Mouse (Mus musculus): ENCODE measurements around the gene Sertad3. TPM values are rescaled to one million over a fixed set of nuclear protein-coding genes. Genes with fewer than 3 reads are reported as not detected.

Gene Sertad3
- 10 to 100 TPM; 16.7 to 17.3 TPM for total RNA-seq (2021)
- long read RNA-seq, experiment 1, transcript Sertad3-201 (2 exons, 1,329 nt), result major isoform, 12 of 20 reads
- long read RNA-seq, experiment 1, partial matches to known transcripts, result 0 of 20 reads
- long read RNA-seq, experiment 1, other reads (novel, unspliced or antisense), result 8 of 20 reads
- long read RNA-seq, experiment 2, transcript Sertad3-201 (2 exons, 1,329 nt), result major isoform, 23 of 32 reads
- long read RNA-seq, experiment 2, partial matches to known transcripts, result 8 of 32 reads
- long read RNA-seq, experiment 2, other reads (novel, unspliced or antisense), result 1 of 32 reads

- DNase-seq (ENCODE audit: low spot score in 2 of 2), result peak; percentile 99
These were observed at the start of gene Sertad3 for GRCm38 (mm10) chr7:27473156-27473834. TSS of gene Sertad3 (plus strand) at chr7:27473768.

GRCm38 (mm10) chr7:27427387-27427786 is 46.2 kb upstream of the Sertad3 start:
- DNase-seq (ENCODE audit: low spot score in 2 of 2), result no peak

- DNase-seq (ENCODE audit: low spot score in 2 of 2), result no peak
These were observed 45.6 kb upstream of the Sertad3 start for GRCm38 (mm10) chr7:27428002-27428401.

- no peak for DNase-seq (ENCODE audit: low spot score in 2 of 2)
These were observed 44.4 kb upstream of the Sertad3 start for GRCm38 (mm10) chr7:27429135-27429534.

GRCm38 (mm10) chr7:27433349-27433748 is 40.2 kb upstream of the Sertad3 start:
- no peak for DNase-seq (ENCODE audit: low spot score in 2 of 2)

GRCm38 (mm10) chr7:27433794-27434193 is 39.8 kb upstream of the Sertad3 start:
- DNase-seq (ENCODE audit: low spot score in 2 of 2), result no peak

- DNase-seq (ENCODE audit: low spot score in 2 of 2), result no peak
These were observed 36.0 kb upstream of the Sertad3 start for GRCm38 (mm10) chr7:27437544-27437943.

GRCm38 (mm10) chr7:27440014-27440413 is 33.6 kb upstream of the Sertad3 start:
- DNase-seq (ENCODE audit: low spot score in 2 of 2), result no peak

GRCm38 (mm10) chr7:27446051-27446450 is 27.5 kb upstream of the Sertad3 start:
- DNase-seq (ENCODE audit: low spot score in 2 of 2), result no peak

- DNase-seq (ENCODE audit: low spot score in 2 of 2), result no peak
These were observed 26.8 kb upstream of the Sertad3 start for GRCm38 (mm10) chr7:27446521-27447418.

GRCm38 (mm10) chr7:27447419-27448286 is 25.9 kb upstream of the Sertad3 start, which contains the start of the genes Sptbn4 and Blvrb:
TSS of gene Sptbn4 (minus strand) at chr7:27447686.
TSS of gene Blvrb (plus strand) at chr7:27447978.
- peak; percentile 88 to 96 for DNase-seq (ENCODE audit: low spot score in 2 of 2)

- no peak for DNase-seq (ENCODE audit: low spot score in 2 of 2)
These were observed 25.0 kb upstream of the Sertad3 start for GRCm38 (mm10) chr7:27448421-27449206.

GRCm38 (mm10) chr7:27449256-27449862 is 24.2 kb upstream of the Sertad3 start:
- DNase-seq (ENCODE audit: low spot score in 2 of 2), result peak in 1 of 2 experiments; percentile 51

- DNase-seq (ENCODE audit: low spot score in 2 of 2), result no peak
These were observed 22.2 kb upstream of the Sertad3 start for GRCm38 (mm10) chr7:27451359-27451758.

- DNase-seq (ENCODE audit: low spot score in 2 of 2), result no peak
These were observed 21.3 kb upstream of the Sertad3 start for GRCm38 (mm10) chr7:27452206-27452770.

GRCm38 (mm10) chr7:27454461-27455121 is 19.0 kb upstream of the Sertad3 start:
- no peak for DNase-seq (ENCODE audit: low spot score in 2 of 2)

GRCm38 (mm10) chr7:27455273-27455672 is 18.3 kb upstream of the Sertad3 start:
- no peak for DNase-seq (ENCODE audit: low spot score in 2 of 2)

GRCm38 (mm10) chr7:27458614-27459013 is 15.0 kb upstream of the Sertad3 start:
- no peak for DNase-seq (ENCODE audit: low spot score in 2 of 2)

Data from adrenal gland, postnatal 4 days (tissue).